Mouse (Mus musculus) myocyte (in vitro differentiated cells): ENCODE measurements around the gene 1700025G04Rik. TPM values are rescaled to one million over a fixed set of nuclear protein-coding genes. Genes with fewer than 3 reads are reported as not detected.

Source experiments
- H3K27me3 ChIP-seq: one replicate; pipeline ENCODE4 v1.6.1; 2011; ENCODE audit not compliant: control insufficient read depth, insufficient read depth, insufficient read length
- H3K36me3 ChIP-seq: one replicate; pipeline ENCODE4 v1.6.1; 2011; ENCODE audit not compliant: control insufficient read depth, insufficient read depth
- H3K4me2 ChIP-seq: one replicate; pipeline ENCODE4 v1.6.1; 2011; ENCODE audit warnings: low read depth, control low read depth
- H3K4me3 ChIP-seq: one replicate; pipeline ENCODE4 v1.5.1; 2011; ENCODE audit warnings: mild to moderate bottlenecking, control low read depth, moderate library complexity
- H3K79me2 ChIP-seq: one replicate; pipeline ENCODE4 v1.6.1; 2011; ENCODE audit not compliant: control insufficient read depth, insufficient read depth
- H3ac ChIP-seq: one replicate; pipeline ENCODE4 v1.6.1; 2011; ENCODE audit not compliant: control insufficient read depth, insufficient read length
- CEBPB ChIP-seq: IDR thresholded peaks from 2 replicates; pipeline ENCODE4 v1.6.1; 2011; ENCODE audit warnings: mild to moderate bottlenecking, moderate library complexity; ENCODE audit not compliant: poor library complexity, insufficient read depth, severe bottlenecking
- E2F4 ChIP-seq: IDR thresholded peaks from one replicate; pipeline ENCODE4 v1.6.1; 2011; ENCODE audit warnings: mild to moderate bottlenecking, control low read depth, moderate library complexity; ENCODE audit not compliant: insufficient read depth
- MAX ChIP-seq: IDR thresholded peaks from one replicate; pipeline ENCODE4 v1.6.1; 2011; ENCODE audit warnings: low read depth, mild to moderate bottlenecking, control low read depth
- MYOD1 ChIP-seq, 3 experiments: IDR thresholded peaks; one replicate each; pipeline ENCODE4 v1.6.1; 2011; ENCODE audit warnings: control low read depth in 2 of 3, low read depth in 2 of 3, mild to moderate bottlenecking in 2 of 3, moderate library complexity in 1 of 3; ENCODE audit not compliant: insufficient read length in 2 of 3, control insufficient read depth in 1 of 3
- MYOG ChIP-seq, 3 experiments: IDR thresholded peaks; one replicate each; pipeline ENCODE4 v1.6.1; 2011; ENCODE audit warnings: control low read depth in 2 of 3, low read depth in 2 of 3, mild to moderate bottlenecking in 2 of 3; ENCODE audit not compliant: insufficient read length in 2 of 3, control insufficient read depth in 1 of 3, insufficient read depth in 1 of 3
- POLR2A ChIP-seq: IDR thresholded peaks from one replicate; pipeline ENCODE4 v1.6.1; 2011; ENCODE audit warnings: low read depth, mild to moderate bottlenecking, control low read depth, moderate library complexity; ENCODE audit not compliant: insufficient read length
- POLR2AphosphoS2 ChIP-seq: IDR thresholded peaks from one replicate; pipeline ENCODE4 v1.6.1; 2011; ENCODE audit warnings: low read depth, control low read depth; ENCODE audit not compliant: insufficient read length
- REST ChIP-seq: IDR thresholded peaks from one replicate; pipeline ENCODE4 v1.6.1; 2011; ENCODE audit warnings: mild to moderate bottlenecking, control low read depth, moderate library complexity; ENCODE audit not compliant: insufficient read depth, insufficient read length
- SRF ChIP-seq: IDR thresholded peaks from one replicate; pipeline ENCODE4 v1.6.1; 2011; ENCODE audit warnings: low read depth; ENCODE audit not compliant: control insufficient read depth, insufficient read length
- TCF12 ChIP-seq: IDR thresholded peaks from one replicate; pipeline ENCODE4 v1.6.1; 2011; ENCODE audit warnings: mild to moderate bottlenecking, control low read depth; ENCODE audit not compliant: poor library complexity, insufficient read depth, severe bottlenecking
- TCF3 ChIP-seq: IDR thresholded peaks from one replicate; pipeline ENCODE4 v1.6.1; 2011; ENCODE audit warnings: low read depth, control low read depth; ENCODE audit not compliant: insufficient read length
- USF1 ChIP-seq: IDR thresholded peaks from one replicate; pipeline ENCODE4 v1.6.1; 2011; ENCODE audit warnings: low read depth, mild to moderate bottlenecking, control low read depth, moderate library complexity
- polyA plus RNA-seq: library from polyadenylated mRNA; unstranded; fragments of >200 nt; fragmentation: generic; extraction: Trizol; gene quantifications from one replicate; pipeline ENCODE4 v1.2.1, GENCODE M21; 2012; ENCODE audit warnings: missing spikeins

Gene 1700025G04Rik
- polyA plus RNA-seq, 1 experiment: 3.3 TPM

GRCm38 (mm10) chr1:152077171-152077715 lies 12.7 kb downstream of the 1700025G04Rik start:
- H3K27me3 ChIP-seq: no peaks in the 10 kb centered on the region
- no peak overlapping the region for H3K4me2 ChIP-seq
- H3K79me2 ChIP-seq: no peaks in the 10 kb centered on the region
- H3K4me3 ChIP-seq: no peak overlapping the region
- no peak for TF ChIP-seq TCF12
- no peak for TF ChIP-seq TCF3
- TF ChIP-seq CEBPB: no peak
- no peak overlapping the region for H3ac ChIP-seq
- no peaks in the 10 kb centered on the region for H3K36me3 ChIP-seq

- TF ChIP-seq POLR2AphosphoS2 (no peak), MYOG (IDR thresholded peaks at IDR 0.05; ENCODE audit: control insufficient read depth in 1 of 3, insufficient read depth in 1 of 3, insufficient read length in 2 of 3, low read depth in 2 of 3) (no peak), REST (no peak), TCF12 (no peak), MYOD1 (IDR thresholded peaks at IDR 0.05; ENCODE audit: control insufficient read depth in 1 of 3, insufficient read length in 2 of 3, low read depth in 2 of 3) (no peak), USF1 (no peak)
- Histone ChIP-seq H3K4me2 (no peak overlapping the region), H3ac (no peak overlapping the region), H3K36me3 (no peaks in the 10 kb centered on the region), H3K4me3 (no peak overlapping the region), H3K79me2 (no peaks in the 10 kb centered on the region), H3K27me3 (no peaks in the 10 kb centered on the region)
These were observed 13.6 kb downstream of the 1700025G04Rik start for GRCm38 (mm10) chr1:152076222-152076845.

GRCm38 (mm10) chr1:152075725-152076124 lies 14.2 kb downstream of the 1700025G04Rik start:
- Histone ChIP-seq H3K27me3 (no peaks in the 10 kb centered on the region), H3K79me2 (no peaks in the 10 kb centered on the region), H3K36me3 (no peaks in the 10 kb centered on the region), H3K4me3 (no peak overlapping the region), H3ac (no peak overlapping the region), H3K4me2 (no peak overlapping the region)
- TF ChIP-seq USF1: no peak
- TF ChIP-seq MYOD1 (IDR thresholded peaks at IDR 0.05; ENCODE audit: control insufficient read depth in 1 of 3, insufficient read length in 2 of 3, low read depth in 2 of 3): no peak
- TF ChIP-seq CEBPB: no peak
- TF ChIP-seq MYOG (IDR thresholded peaks at IDR 0.05; ENCODE audit: control insufficient read depth in 1 of 3, insufficient read depth in 1 of 3, insufficient read length in 2 of 3, low read depth in 2 of 3): no peak
- TF ChIP-seq MAX: no peak
- TF ChIP-seq E2F4: no peak
- no peak for TF ChIP-seq POLR2AphosphoS2
- no peak for TF ChIP-seq SRF
- no peak for TF ChIP-seq POLR2A
- TF ChIP-seq TCF3: no peak

GRCm38 (mm10) chr1:152070441-152070840 lies 19.5 kb downstream of the 1700025G04Rik start:
- no peak overlapping the region for H3ac ChIP-seq
- H3K36me3 ChIP-seq: no peaks in the 10 kb centered on the region
- no peak overlapping the region for H3K4me2 ChIP-seq
- no peaks in the 10 kb centered on the region for H3K27me3 ChIP-seq
- TF ChIP-seq CEBPB: no peak
- no peak for TF ChIP-seq MAX
- H3K4me3 ChIP-seq: no peak overlapping the region
- H3K79me2 ChIP-seq: no peaks in the 10 kb centered on the region

- Histone ChIP-seq H3ac (no peak overlapping the region), H3K4me3 (no peak overlapping the region), H3K4me2 (no peak overlapping the region), H3K36me3 (no peaks in the 10 kb centered on the region), H3K79me2 (no peaks in the 10 kb centered on the region), H3K27me3 (no peaks in the 10 kb centered on the region)
- TF ChIP-seq MYOG (IDR thresholded peaks at IDR 0.05; ENCODE audit: control insufficient read depth in 1 of 3, insufficient read depth in 1 of 3, insufficient read length in 2 of 3, low read depth in 2 of 3) (no peak), TCF3 (no peak), MAX (no peak), E2F4 (no peak), USF1 (no peak), REST (no peak), POLR2A (no peak), CEBPB (no peak), SRF (no peak), MYOD1 (IDR thresholded peaks at IDR 0.05; ENCODE audit: control insufficient read depth in 1 of 3, insufficient read length in 2 of 3, low read depth in 2 of 3) (no peak), TCF12 (no peak), POLR2AphosphoS2 (no peak)
These were observed 20.2 kb downstream of the 1700025G04Rik start for GRCm38 (mm10) chr1:152069745-152070144.
